Mouse (Mus musculus) lung, embryonic 15.5 days (tissue): ENCODE results near the gene Eif4a2. TPM values are rescaled to one million over a fixed set of nuclear protein-coding genes. Genes with fewer than 3 reads are reported as not detected.
A peak's percentile ranks its signal among the peaks of the same experiment; 100 is the strongest.

Experiments used
- ATAC-seq: fragments of 200-750 bp; cut with Nextera tagmentation; 2 replicates; pipeline ENCODE4 v1.8.0; 2017; ENCODE audit warnings: moderate number of reproducible peaks, borderline replicate concordance; ENCODE audit not compliant: low FRiP score, low TSS enrichment; ENCODE audit errors: extremely low read depth
- H3K27ac ChIP-seq: fragments of 300-500 bp; sonication (generic); 2 replicates; pipeline ENCODE4 v1.5.1; 2015; ENCODE audit warnings: moderate library complexity, mild to moderate bottlenecking, inconsistent platforms
- H3K27me3 ChIP-seq: fragments of 300-500 bp; sonication (generic); 2 replicates; pipeline ENCODE4 v1.6.1; 2015; ENCODE audit warnings: inconsistent platforms
- H3K36me3 ChIP-seq: fragments of 300-500 bp; sonication (generic); 2 replicates; pipeline ENCODE4 v1.6.1; 2015; ENCODE audit warnings: inconsistent platforms
- H3K4me1 ChIP-seq: fragments of 300-500 bp; sonication (generic); 2 replicates; pipeline ENCODE4 v1.6.1; 2015; ENCODE audit warnings: inconsistent platforms
- H3K4me2 ChIP-seq: fragments of 300-500 bp; sonication (generic); 2 replicates; pipeline ENCODE4 v1.6.1; 2015; ENCODE audit warnings: inconsistent platforms, mild to moderate bottlenecking, moderate library complexity
- H3K4me3 ChIP-seq: fragments of 300-500 bp; sonication (generic); 2 replicates; pipeline ENCODE4 v1.5.1; 2015; ENCODE audit warnings: mild to moderate bottlenecking, inconsistent platforms
- H3K9ac ChIP-seq: fragments of 300-500 bp; sonication (generic); 2 replicates; pipeline ENCODE4 v1.6.1; 2015; ENCODE audit warnings: inconsistent platforms
- H3K9me3 ChIP-seq: fragments of 300-500 bp; sonication (generic); 2 replicates; pipeline ENCODE4 v1.6.1; 2016; ENCODE audit warnings: inconsistent platforms
- whole genome bisulfite sequencing: fragments of 180-500 bp; shearing (Covaris S2); methylation state at CpG from one replicate; pipeline ENCODE4 v1.1.7; 2015; 5-methylcytosine and 5-hydroxymethylcytosine counted together
- polyA plus RNA-seq: library from polyadenylated mRNA; unstranded; fragments of >200 nt; fragmentation: Nextera tagmentation; extraction: Ambion mirVana; gene quantifications from 2 replicates; pipeline ENCODE4 v1.2.1, GENCODE M21; 2015

The Eif4a2 gene
- polyA plus RNA-seq, 1 experiment from 2014 or later, result 202 TPM

GRCm38 (mm10) chr16:23127311-23127672, 20.0 kb downstream of the Eif4a2 start:
- WGBS, result 0% methylated on average over 4 of the region's 4 CpGs
- ATAC-seq, result no peak
- Histone ChIP-seq H3K36me3 (peaks cover 19% of the 10 kb centered on the region), H3K27me3 (no peaks in the 10 kb centered on the region), H3K4me3 (peak overlapping the region; percentile 71), H3K4me1 (peaks cover 13% of the 10 kb centered on the region), H3K9me3 (no peaks in the 10 kb centered on the region), H3K9ac (peak overlapping the region; percentile 86), H3K27ac (peak overlapping the region; percentile 98), H3K4me2 (peak overlapping the region; percentile 66)

- H3K4me3 ChIP-seq, result peak within 1 kb of the TSS; percentile 71
- peak within 1 kb of the TSS; percentile 98 for H3K27ac ChIP-seq
- H3K9me3 ChIP-seq, result no peaks in the 10 kb centered on the region
- peak; percentile 94 for ATAC-seq
- no peaks in the 10 kb centered on the region for H3K27me3 ChIP-seq
- peak within 1 kb of the TSS; percentile 86 for H3K9ac ChIP-seq
- H3K4me1 ChIP-seq, result peaks cover 13% of the 10 kb centered on the region
- peaks cover 15% of the 10 kb centered on the region for H3K36me3 ChIP-seq
- WGBS, result under 1% methylated on average over 51 of the region's 51 CpGs
- H3K4me2 ChIP-seq, result peak within 1 kb of the TSS; percentile 66
These were observed 20.6 kb downstream of the Eif4a2 start, which contains the start of gene Rfc4 for GRCm38 (mm10) chr16:23127673-23128375. Gene Rfc4, minus strand, starts transcription at chr16:23127737.

- WGBS, result 83% methylated on average over 3 of the region's 3 CpGs
These were observed 23.1 kb downstream of the Eif4a2 start for GRCm38 (mm10) chr16:23130303-23130702.

GRCm38 (mm10) chr16:23132336-23132735, 25.1 kb downstream of the Eif4a2 start:
- Histone ChIP-seq H3K36me3 (no peaks in the 10 kb centered on the region), H3K9me3 (no peaks in the 10 kb centered on the region), H3K27ac (no peak overlapping the region), H3K4me1 (peaks cover 7% of the 10 kb centered on the region), H3K4me2 (no peak overlapping the region), H3K4me3 (no peak overlapping the region), H3K27me3 (no peaks in the 10 kb centered on the region), H3K9ac (no peak overlapping the region)
- no peak for ATAC-seq
- 93% methylated on average over 1 of the region's 1 CpGs for WGBS

More at GRCm38 (mm10) chr16:23130303-23130702, 23.1 kb downstream of the Eif4a2 start:
- Histone ChIP-seq H3K27ac (no peak overlapping the region), H3K4me1 (peaks cover 13% of the 10 kb centered on the region), H3K4me3 (no peak overlapping the region), H3K36me3 (no peaks in the 10 kb centered on the region), H3K9me3 (no peaks in the 10 kb centered on the region), H3K27me3 (no peaks in the 10 kb centered on the region), H3K9ac (no peak overlapping the region), H3K4me2 (no peak overlapping the region)
- ATAC-seq, result no peak

GRCm38 (mm10) chr16:23135421-23136149, 28.3 kb downstream of the Eif4a2 start:
- H3K9ac ChIP-seq, result no peak overlapping the region; the same call in 1 of the 2 replicates
- WGBS, result 20% methylated on average over 11 of the region's 11 CpGs
- H3K36me3 ChIP-seq, result no peaks in the 10 kb centered on the region
- H3K4me2 ChIP-seq, result 0 out of 2 replicates have a peak overlapping the region, but pooled peaks have one; percentile 18
- ATAC-seq, result no peak
- H3K4me3 ChIP-seq, result no peak overlapping the region
- H3K4me1 ChIP-seq, result no peaks in the 10 kb centered on the region
- H3K27ac ChIP-seq, result no peak overlapping the region
- no peaks in the 10 kb centered on the region for H3K27me3 ChIP-seq
- H3K9me3 ChIP-seq, result no peaks in the 10 kb centered on the region

GRCm38 (mm10) chr16:23136406-23136970, 29.2 kb downstream of the Eif4a2 start:
- no peaks in the 10 kb centered on the region for H3K27me3 ChIP-seq
- H3K4me2 ChIP-seq, result no peak overlapping the region
- H3K4me3 ChIP-seq, result no peak overlapping the region
- H3K27ac ChIP-seq, result no peak overlapping the region
- H3K9me3 ChIP-seq, result no peaks in the 10 kb centered on the region
- ATAC-seq, result no peak
- H3K4me1 ChIP-seq, result no peaks in the 10 kb centered on the region
- no peaks in the 10 kb centered on the region for H3K36me3 ChIP-seq
- WGBS, result 52% methylated on average over 4 of the region's 4 CpGs
- H3K9ac ChIP-seq, result no peak overlapping the region

- Histone ChIP-seq H3K4me1 (no peaks in the 10 kb centered on the region), H3K27ac (no peak overlapping the region), H3K4me3 (no peak overlapping the region), H3K27me3 (no peaks in the 10 kb centered on the region), H3K9me3 (no peaks in the 10 kb centered on the region), H3K36me3 (no peaks in the 10 kb centered on the region), H3K4me2 (no peak overlapping the region), H3K9ac (no peak overlapping the region)
- WGBS, result 96% methylated on average over 3 of the region's 3 CpGs
- ATAC-seq, result no peak
These were observed 33.7 kb downstream of the Eif4a2 start for GRCm38 (mm10) chr16:23140911-23141310.

- ATAC-seq, result no peak
- H3K4me1 ChIP-seq, result no peaks in the 10 kb centered on the region
- no peaks in the 10 kb centered on the region for H3K27me3 ChIP-seq
- 87% methylated on average over 7 of the region's 7 CpGs for WGBS
- no peaks in the 10 kb centered on the region for H3K36me3 ChIP-seq
- H3K9me3 ChIP-seq, result no peaks in the 10 kb centered on the region
- no peak overlapping the region for H3K4me2 ChIP-seq
- H3K9ac ChIP-seq, result no peak overlapping the region
- no peak overlapping the region for H3K27ac ChIP-seq
- H3K4me3 ChIP-seq, result no peak overlapping the region
These were observed 37.1 kb downstream of the Eif4a2 start for GRCm38 (mm10) chr16:23144326-23144725.

GRCm38 (mm10) chr16:23145211-23145610, 38.0 kb downstream of the Eif4a2 start:
- Histone ChIP-seq H3K36me3 (no peaks in the 10 kb centered on the region), H3K9me3 (no peaks in the 10 kb centered on the region), H3K27ac (no peak overlapping the region), H3K4me2 (no peak overlapping the region), H3K4me1 (no peaks in the 10 kb centered on the region), H3K4me3 (no peak overlapping the region), H3K9ac (no peak overlapping the region), H3K27me3 (no peaks in the 10 kb centered on the region)
- ATAC-seq, result no peak
- 65% methylated on average over 5 of the region's 5 CpGs for WGBS

- H3K9ac ChIP-seq, result no peak within 1 kb of the TSS
- no peaks in the 10 kb centered on the region for H3K9me3 ChIP-seq
- ATAC-seq, result no peak
- H3K36me3 ChIP-seq, result no peaks in the 10 kb centered on the region
- no peak within 1 kb of the TSS for H3K4me2 ChIP-seq
- WGBS, result 86% methylated on average over 3 of the region's 3 CpGs
- H3K4me1 ChIP-seq, result no peaks in the 10 kb centered on the region
- no peaks in the 10 kb centered on the region for H3K27me3 ChIP-seq
- H3K27ac ChIP-seq, result no peak within 1 kb of the TSS
- H3K4me3 ChIP-seq, result no peak within 1 kb of the TSS
These were observed 39.0 kb downstream of the Eif4a2 start, which contains the start of gene Adipoq for GRCm38 (mm10) chr16:23146280-23146679. Gene Adipoq, plus strand, starts transcription at chr16:23146536.

GRCm38 (mm10) chr16:23148936-23149335, 41.7 kb downstream of the Eif4a2 start:
- Histone ChIP-seq H3K4me3 (no peak overlapping the region), H3K4me1 (no peaks in the 10 kb centered on the region), H3K4me2 (no peak overlapping the region), H3K36me3 (no peaks in the 10 kb centered on the region), H3K27me3 (no peaks in the 10 kb centered on the region), H3K9ac (no peak overlapping the region), H3K27ac (no peak overlapping the region), H3K9me3 (no peaks in the 10 kb centered on the region)
- no peak for ATAC-seq
- WGBS, result 61% methylated on average over 2 of the region's 2 CpGs

GRCm38 (mm10) chr16:23149396-23149795, 42.2 kb downstream of the Eif4a2 start:
- Histone ChIP-seq H3K4me2 (no peak overlapping the region), H3K36me3 (no peaks in the 10 kb centered on the region), H3K27me3 (no peaks in the 10 kb centered on the region), H3K27ac (no peak overlapping the region), H3K4me1 (no peaks in the 10 kb centered on the region), H3K9me3 (no peaks in the 10 kb centered on the region), H3K9ac (no peak overlapping the region), H3K4me3 (no peak overlapping the region)
- ATAC-seq, result no peak
- 59% methylated on average over 8 of the region's 8 CpGs for WGBS
